Mouse (Mus musculus) stomach, embryonic 14.5 days (tissue): ENCODE data around the gene Pcdh15. TPM values are rescaled to one million over a fixed set of nuclear protein-coding genes. Genes with fewer than 3 reads are reported as not detected.

Experiments used
- ATAC-seq: fragments of 200-750 bp; cut with Nextera tagmentation; 2 replicates; pipeline ENCODE4 v1.8.0; 2017; ENCODE audit warnings: low read depth, moderate TSS enrichment; ENCODE audit not compliant: insufficient number of reproducible peaks, insufficient read depth, low FRiP score
- H3K27ac ChIP-seq: fragments of 300-500 bp; sonication (generic); 2 replicates; pipeline ENCODE4 v1.5.1; 2014; ENCODE audit warnings: mild to moderate bottlenecking, low read length, moderate library complexity, mixed read lengths
- H3K27me3 ChIP-seq: fragments of 300-500 bp; sonication (generic); 2 replicates; pipeline ENCODE4 v1.6.1; 2014; ENCODE audit warnings: low read length, control low read depth, mixed read lengths; ENCODE audit not compliant: control insufficient read depth, insufficient read depth
- H3K36me3 ChIP-seq: fragments of 300-500 bp; sonication (generic); 2 replicates; pipeline ENCODE4 v1.6.1; 2014; ENCODE audit warnings: mild to moderate bottlenecking, control low read depth, low read length, moderate library complexity, mixed read lengths; ENCODE audit not compliant: control insufficient read depth, insufficient read depth
- H3K4me1 ChIP-seq: fragments of 300-500 bp; sonication (generic); 2 replicates; pipeline ENCODE4 v1.6.1; 2014; ENCODE audit warnings: low read length, control low read depth, mixed read lengths; ENCODE audit not compliant: control insufficient read depth, insufficient read depth
- H3K4me2 ChIP-seq: fragments of 300-500 bp; sonication (generic); replicated peaks from 2 replicates; pipeline ENCODE4 v1.6.1; 2014; ENCODE audit warnings: low read depth, low read length, control low read depth
- H3K4me3 ChIP-seq: fragments of 300-500 bp; sonication (generic); 2 replicates; pipeline ENCODE4 v1.5.1; 2014; ENCODE audit warnings: low read depth, low read length, control low read depth
- H3K9ac ChIP-seq: fragments of 300-500 bp; sonication (generic); replicated peaks from 2 replicates; pipeline ENCODE4 v1.6.1; 2014; ENCODE audit warnings: low read depth, mild to moderate bottlenecking, control low read depth, low read length, moderate library complexity, mixed read lengths
- H3K9me3 ChIP-seq: fragments of 300-500 bp; sonication (generic); 2 replicates; pipeline ENCODE4 v1.6.1; 2016; ENCODE audit warnings: low read depth, low read length, control low read depth; ENCODE audit not compliant: control insufficient read depth
- WGBS: fragments of 180-500 bp; shearing (Covaris S2); extraction: QIAGEN DNeasy Blood & Tissue Kit; methylation state at CpG from one replicate; pipeline ENCODE4 v1.1.7; 2014; 5-methylcytosine and 5-hydroxymethylcytosine counted together
- polyA plus RNA-seq: library from polyadenylated mRNA; unstranded; fragments of >200 nt; fragmentation: Nextera tagmentation; extraction: Ambion mirVana; gene quantifications from 2 replicates; pipeline ENCODE4 v1.2.1, GENCODE M21; 2014

The Pcdh15 gene
- polyA plus RNA-seq, 1 experiment from 2014 or later = 3.4 TPM

GRCm38 (mm10) chr10:73953362-73953761, 854.2 kb downstream of the Pcdh15 start:
- no peaks in the 10 kb centered on the region for H3K27me3 ChIP-seq
- no peaks in the 10 kb centered on the region for H3K4me1 ChIP-seq
- no peaks in the 10 kb centered on the region for H3K9me3 ChIP-seq
- H3K27ac ChIP-seq = no peak overlapping the region
- H3K36me3 ChIP-seq = no peaks in the 10 kb centered on the region
- 87% methylated on average over 4 of the region's 4 CpGs for WGBS
- H3K9ac ChIP-seq = no peak overlapping the region
- ATAC-seq = no peak
- H3K4me2 ChIP-seq = no peak overlapping the region
- H3K4me3 ChIP-seq = no peak overlapping the region

GRCm38 (mm10) chr10:73984057-73984456, 884.9 kb downstream of the Pcdh15 start:
- Histone ChIP-seq H3K36me3 (no peaks in the 10 kb centered on the region), H3K4me3 (no peak overlapping the region), H3K4me1 (no peaks in the 10 kb centered on the region), H3K27me3 (no peaks in the 10 kb centered on the region), H3K27ac (no peak overlapping the region), H3K9ac (no peak overlapping the region), H3K4me2 (no peak overlapping the region), H3K9me3 (no peaks in the 10 kb centered on the region)
- 59% methylated on average over 5 of the region's 5 CpGs for WGBS
- no peak for ATAC-seq

- Histone ChIP-seq H3K36me3 (no peaks in the 10 kb centered on the region), H3K4me1 (no peaks in the 10 kb centered on the region), H3K9me3 (no peaks in the 10 kb centered on the region), H3K4me2 (no peak overlapping the region), H3K27me3 (no peaks in the 10 kb centered on the region), H3K4me3 (no peak overlapping the region), H3K27ac (no peak overlapping the region), H3K9ac (no peak overlapping the region)
- no peak for ATAC-seq
- WGBS = 45% methylated on average over 1 of the region's 1 CpGs
Observed at GRCm38 (mm10) chr10:74008836-74009235, 909.7 kb downstream of the Pcdh15 start.

GRCm38 (mm10) chr10:74023091-74023490, 923.9 kb downstream of the Pcdh15 start:
- ATAC-seq = no peak

GRCm38 (mm10) chr10:74053059-74053458, 953.9 kb downstream of the Pcdh15 start:
- Histone ChIP-seq H3K4me1 (no peaks in the 10 kb centered on the region), H3K27ac (no peak overlapping the region), H3K4me3 (no peak overlapping the region), H3K36me3 (no peaks in the 10 kb centered on the region), H3K4me2 (no peak overlapping the region), H3K27me3 (no peaks in the 10 kb centered on the region), H3K9ac (no peak overlapping the region), H3K9me3 (no peaks in the 10 kb centered on the region)
- WGBS = 58% methylated on average over 9 of the region's 9 CpGs
- no peak for ATAC-seq

More at GRCm38 (mm10) chr10:74023091-74023490, 923.9 kb downstream of the Pcdh15 start:
- H3K36me3 ChIP-seq = no peaks in the 10 kb centered on the region
- no peaks in the 10 kb centered on the region for H3K9me3 ChIP-seq
- 72% methylated on average over 1 of the region's 1 CpGs for WGBS
- H3K4me1 ChIP-seq = no peaks in the 10 kb centered on the region
- H3K27ac ChIP-seq = no peak overlapping the region
- H3K27me3 ChIP-seq = no peaks in the 10 kb centered on the region
- H3K4me3 ChIP-seq = no peak overlapping the region
- no peak overlapping the region for H3K9ac ChIP-seq
- no peak overlapping the region for H3K4me2 ChIP-seq

DNA sequence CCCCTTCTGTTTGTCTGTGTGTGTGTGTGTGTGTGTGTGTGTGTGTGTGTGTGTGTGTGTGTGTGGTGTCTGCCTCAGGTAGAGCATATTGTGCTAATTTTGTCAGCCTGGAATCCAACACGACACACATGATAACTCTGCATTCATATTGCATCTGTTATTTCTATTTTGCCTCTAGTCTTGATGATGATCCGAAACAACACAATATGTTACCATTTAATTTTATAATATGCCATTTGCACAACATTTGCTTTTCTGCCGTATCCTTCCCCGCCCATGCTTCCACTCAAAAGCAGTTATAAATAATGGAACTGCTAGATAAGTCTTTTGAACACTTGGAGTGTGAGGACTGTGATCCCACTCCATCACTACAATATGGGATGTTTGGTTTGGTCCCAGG, 987.5 kb downstream of the Pcdh15 start:
- 88% methylated on average over 4 of the region's 4 CpGs for WGBS
- no peak overlapping the region for H3K4me2 ChIP-seq

GRCm38 (mm10) chr10:74098296-74098695, 999.2 kb downstream of the Pcdh15 start:
- H3K4me1 ChIP-seq = no peaks in the 10 kb centered on the region
- WGBS = 88% methylated on average over 1 of the region's 1 CpGs
- ATAC-seq = no peak
- H3K9me3 ChIP-seq = no peaks in the 10 kb centered on the region
- no peak overlapping the region for H3K4me2 ChIP-seq
- H3K36me3 ChIP-seq = no peaks in the 10 kb centered on the region
- no peak overlapping the region for H3K27ac ChIP-seq
- no peaks in the 10 kb centered on the region for H3K27me3 ChIP-seq
- no peak overlapping the region for H3K4me3 ChIP-seq
- no peak overlapping the region for H3K9ac ChIP-seq

More for the DNA sequence above, 987.5 kb downstream of the Pcdh15 start:
- H3K4me1 ChIP-seq = no peaks in the 10 kb centered on the region
- no peak overlapping the region for H3K4me3 ChIP-seq
- no peaks in the 10 kb centered on the region for H3K27me3 ChIP-seq
- no peaks in the 10 kb centered on the region for H3K36me3 ChIP-seq
- H3K27ac ChIP-seq = no peak overlapping the region
- no peaks in the 10 kb centered on the region for H3K9me3 ChIP-seq
- no peak for ATAC-seq
- no peak overlapping the region for H3K9ac ChIP-seq

- Histone ChIP-seq H3K36me3 (no peaks in the 10 kb centered on the region), H3K9me3 (no peaks in the 10 kb centered on the region), H3K9ac (no peak overlapping the region), H3K4me3 (no peak overlapping the region), H3K4me2 (no peak overlapping the region), H3K4me1 (no peaks in the 10 kb centered on the region), H3K27me3 (no peaks in the 10 kb centered on the region), H3K27ac (no peak overlapping the region)
- ATAC-seq = no peak
- 55% methylated on average over 1 of the region's 1 CpGs for WGBS
Observed at GRCm38 (mm10) chr10:74114107-74114506, 1015.0 kb downstream of the Pcdh15 start.

DNA sequence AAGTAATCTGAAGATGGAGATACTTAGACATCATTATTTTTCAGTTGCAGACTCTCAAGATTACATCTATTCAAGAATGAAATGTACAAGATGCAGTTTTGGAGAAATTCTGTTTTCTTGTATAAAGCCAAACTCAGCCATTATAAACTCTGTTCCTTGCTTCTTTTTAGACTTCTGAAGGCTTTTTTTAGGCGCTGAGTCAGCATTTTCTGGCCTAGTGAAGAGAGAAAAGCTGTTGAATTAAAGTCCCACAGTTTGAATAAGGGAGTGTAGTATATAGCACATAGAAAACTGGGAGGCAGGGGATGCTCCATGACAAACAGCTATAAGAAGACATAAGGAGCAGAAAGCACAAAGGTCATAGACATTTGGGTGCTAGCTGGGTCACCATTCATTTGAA, 1017.7 kb downstream of the Pcdh15 start:
- Histone ChIP-seq H3K27me3 (no peaks in the 10 kb centered on the region), H3K36me3 (no peaks in the 10 kb centered on the region), H3K4me2 (no peak overlapping the region), H3K4me3 (no peak overlapping the region), H3K27ac (no peak overlapping the region), H3K9ac (no peak overlapping the region), H3K9me3 (no peaks in the 10 kb centered on the region), H3K4me1 (no peaks in the 10 kb centered on the region)
- ATAC-seq = no peak
- 59% methylated on average over 1 of the region's 1 CpGs for WGBS
